Mouse (Mus musculus): ENCODE measurements around the gene Polr2h. TPM values are rescaled to one million over a fixed set of nuclear protein-coding genes. Genes with fewer than 3 reads are reported as not detected.
"Not testable (repeated sequence)": the region's sequence is repeated elsewhere in the genome, so short reads cannot be mapped to it uniquely, and the experiment has no call there.

The Polr2h gene
- polyA plus RNA-seq (2015; fragmentation: Nextera tagmentation; extraction: Ambion mirVana) = 86.3 and 87.9 TPM in 2 replicates

DNA sequence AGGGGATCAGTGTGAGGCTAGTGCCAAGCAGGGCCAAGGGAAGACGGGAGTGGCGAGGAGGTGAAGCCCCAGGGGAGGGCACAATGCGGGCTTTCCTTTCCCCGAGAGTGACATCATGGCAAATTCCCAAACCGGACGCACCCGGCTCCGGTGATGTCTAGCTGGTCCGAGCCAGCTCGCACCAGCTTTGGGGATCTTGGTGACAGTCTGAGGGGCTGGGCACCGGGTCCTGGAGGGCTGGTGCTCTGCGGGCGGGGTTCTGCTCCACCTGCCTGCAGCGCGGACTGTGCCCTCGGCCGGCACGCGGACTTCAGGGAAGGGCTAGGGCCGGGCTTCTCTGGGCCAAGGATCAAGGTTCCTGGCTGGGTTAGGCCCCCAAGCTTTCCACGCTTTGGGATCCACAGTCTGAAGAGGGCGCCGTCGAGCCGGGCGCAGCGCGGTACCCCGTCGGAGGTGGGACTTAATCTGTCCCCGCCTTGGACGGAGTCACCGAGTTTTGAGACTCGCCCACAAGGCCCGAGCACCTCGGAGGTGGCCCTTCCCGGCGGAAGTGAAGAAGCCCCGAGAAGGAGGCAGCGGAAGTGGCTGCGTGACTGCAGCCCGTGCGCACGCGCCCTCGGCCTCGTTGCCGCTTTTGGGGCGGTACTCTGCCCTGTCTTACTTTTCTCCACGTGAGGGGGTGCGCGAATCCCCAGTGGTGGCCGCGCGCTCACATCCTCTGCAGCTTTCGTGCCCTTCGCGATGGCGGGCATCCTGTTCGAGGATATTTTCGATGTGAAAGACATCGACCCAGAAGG lies at the start of gene Polr2h, which contains the start of gene Clcn2:
TSS of gene Polr2h (plus strand) at position 485 of the 797 bp plus-strand sequence.
TSS of gene Clcn2 (minus strand) at position 566 of the 797 bp plus-strand sequence.
- peak within 1 kb of the TSS; percentile 91 for H3K27ac ChIP-seq
- H3K4me3 ChIP-seq (replicated peaks) = peak within 1 kb of the TSS; percentile 72
- peaks cover 31% of the 10 kb centered on the region for H3K36me3 ChIP-seq
- no peaks in the 10 kb centered on the region for H3K9me3 ChIP-seq
- H3K27me3 ChIP-seq = no peaks in the 10 kb centered on the region
- under 1% methylated on average over 62 of the region's 62 CpGs for WGBS
- H3K4me1 ChIP-seq (replicated peaks) = peaks cover 47% of the 10 kb centered on the region
- H3K9ac ChIP-seq (replicated peaks) = peak within 1 kb of the TSS; percentile 82
- peak; percentile 86 for ATAC-seq
- H3K4me2 ChIP-seq (replicated peaks) = peak within 1 kb of the TSS; percentile 91

DNA sequence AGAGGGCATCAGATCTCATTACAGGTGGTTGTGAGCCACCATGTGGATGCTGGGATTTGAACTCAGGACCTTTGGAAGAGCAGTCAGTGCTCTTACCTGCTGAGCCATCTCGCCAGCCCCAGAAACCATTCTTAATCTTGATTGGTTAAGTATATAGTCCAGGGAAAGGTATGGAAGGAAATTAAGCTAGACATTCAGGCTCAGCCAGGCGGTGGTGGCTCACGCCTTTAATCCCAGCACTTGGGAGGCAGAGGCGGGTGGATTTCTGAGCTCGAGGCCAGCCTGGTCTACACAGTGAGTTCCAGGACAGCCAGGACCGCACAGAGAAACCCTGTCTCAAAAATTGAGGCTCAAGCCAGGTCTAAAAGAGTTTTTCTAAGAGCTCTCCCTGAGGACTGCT lies 49.5 kb upstream of the Polr2h start, which contains the start of gene Eif4g1:
TSS of gene Eif4g1 (plus strand) at position 301 of the 400 bp plus-strand sequence.
- not testable (repeated sequence) for H3K4me3 ChIP-seq (replicated peaks); H3K4me1 ChIP-seq (replicated peaks); H3K9ac ChIP-seq (replicated peaks); H3K27ac ChIP-seq; ATAC-seq; H3K4me2 ChIP-seq (replicated peaks); H3K27me3 ChIP-seq; H3K9me3 ChIP-seq
- H3K36me3 ChIP-seq = peaks cover 28% of the 10 kb centered on the region
- WGBS = 93% methylated on average over 3 of the region's 6 CpGs

DNA sequence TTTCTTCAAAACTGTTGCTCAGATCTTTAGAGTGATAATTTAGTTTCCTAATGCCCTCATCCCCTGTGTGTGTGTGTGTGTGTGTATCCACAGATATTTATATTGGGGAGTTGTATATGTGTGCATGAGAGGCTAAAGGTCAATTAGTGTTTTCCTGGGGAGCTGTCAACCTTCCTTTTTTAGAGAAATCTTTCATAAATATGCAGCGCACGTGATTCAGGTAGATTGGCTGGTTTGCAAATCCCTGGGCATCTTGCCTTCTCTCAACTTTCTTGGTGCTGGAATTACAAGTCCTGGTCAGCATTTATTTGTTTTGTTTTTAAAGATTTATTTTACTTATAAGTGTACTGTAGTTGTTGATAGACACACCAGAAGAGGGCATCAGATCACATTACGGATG lies 47.2 kb upstream of the Polr2h start:
- peaks cover 15% of the 10 kb centered on the region for H3K36me3 ChIP-seq
- H3K9me3 ChIP-seq = no peaks in the 10 kb centered on the region
- H3K27ac ChIP-seq = no peak overlapping the region
- 92% methylated on average over 3 of the region's 3 CpGs for WGBS
- no peak overlapping the region for H3K4me3 ChIP-seq (replicated peaks)
- H3K4me1 ChIP-seq (replicated peaks) = peaks cover 23% of the 10 kb centered on the region
- no peak overlapping the region for H3K4me2 ChIP-seq (replicated peaks)
- no peak overlapping the region for H3K9ac ChIP-seq (replicated peaks)
- no peaks in the 10 kb centered on the region for H3K27me3 ChIP-seq
- ATAC-seq = no peak

DNA sequence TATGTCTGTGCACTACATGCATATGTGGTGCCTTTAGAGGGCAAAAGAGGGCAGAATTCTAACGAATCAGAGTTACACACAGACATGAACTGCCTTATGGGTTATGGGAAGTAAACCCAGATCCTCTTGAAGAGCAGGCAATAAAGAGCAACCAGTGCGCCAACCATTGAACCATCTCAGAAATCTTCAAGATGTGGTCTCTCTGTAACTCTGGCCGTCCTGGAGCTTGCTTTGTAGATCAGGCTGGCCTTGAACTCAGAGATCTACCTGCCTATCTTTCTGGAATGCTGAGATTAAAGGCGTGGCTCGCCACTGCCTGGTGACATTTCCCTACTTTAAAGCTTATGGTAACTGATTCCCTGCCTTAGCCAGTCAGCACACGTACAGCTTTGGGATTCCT lies 45.6 kb upstream of the Polr2h start:
- 29% methylated on average over 6 of the region's 6 CpGs for WGBS
- peak overlapping the region; percentile 98 for H3K4me2 ChIP-seq (replicated peaks)
- no peaks in the 10 kb centered on the region for H3K27me3 ChIP-seq
- ATAC-seq = no peak
- H3K4me1 ChIP-seq (replicated peaks) = peaks cover 24% of the 10 kb centered on the region
- H3K9ac ChIP-seq (replicated peaks) = peak overlapping the region; percentile 46; the same call in 1 of the 2 replicates
- peaks cover 26% of the 10 kb centered on the region for H3K36me3 ChIP-seq
- no peaks in the 10 kb centered on the region for H3K9me3 ChIP-seq
- no peak overlapping the region for H3K27ac ChIP-seq
- peak overlapping the region; percentile 98 for H3K4me3 ChIP-seq (replicated peaks)

DNA sequence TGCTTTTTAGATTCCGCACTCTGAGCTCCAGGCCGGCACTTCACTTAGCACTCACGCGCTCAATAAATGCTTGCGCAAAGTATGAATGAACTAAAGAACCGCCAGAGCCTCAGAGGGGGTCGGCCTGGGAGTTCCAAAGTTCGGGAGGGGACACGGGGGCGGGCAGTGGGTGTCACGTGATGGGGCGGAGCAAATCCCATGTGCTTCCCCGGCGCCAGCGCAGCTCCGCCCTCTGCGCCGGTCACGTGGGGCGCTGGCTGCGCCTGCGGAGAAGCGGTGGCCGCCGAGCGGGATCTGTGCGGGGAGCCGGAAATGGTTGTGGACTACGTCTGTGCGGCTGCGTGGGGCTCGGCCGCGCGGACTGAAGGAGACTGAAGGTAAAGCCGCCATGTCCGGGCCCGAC lies 45.0 kb upstream of the Polr2h start:
- ATAC-seq = peak; percentile 98
- WGBS = 0% methylated on average over 31 of the region's 38 CpGs

DNA sequence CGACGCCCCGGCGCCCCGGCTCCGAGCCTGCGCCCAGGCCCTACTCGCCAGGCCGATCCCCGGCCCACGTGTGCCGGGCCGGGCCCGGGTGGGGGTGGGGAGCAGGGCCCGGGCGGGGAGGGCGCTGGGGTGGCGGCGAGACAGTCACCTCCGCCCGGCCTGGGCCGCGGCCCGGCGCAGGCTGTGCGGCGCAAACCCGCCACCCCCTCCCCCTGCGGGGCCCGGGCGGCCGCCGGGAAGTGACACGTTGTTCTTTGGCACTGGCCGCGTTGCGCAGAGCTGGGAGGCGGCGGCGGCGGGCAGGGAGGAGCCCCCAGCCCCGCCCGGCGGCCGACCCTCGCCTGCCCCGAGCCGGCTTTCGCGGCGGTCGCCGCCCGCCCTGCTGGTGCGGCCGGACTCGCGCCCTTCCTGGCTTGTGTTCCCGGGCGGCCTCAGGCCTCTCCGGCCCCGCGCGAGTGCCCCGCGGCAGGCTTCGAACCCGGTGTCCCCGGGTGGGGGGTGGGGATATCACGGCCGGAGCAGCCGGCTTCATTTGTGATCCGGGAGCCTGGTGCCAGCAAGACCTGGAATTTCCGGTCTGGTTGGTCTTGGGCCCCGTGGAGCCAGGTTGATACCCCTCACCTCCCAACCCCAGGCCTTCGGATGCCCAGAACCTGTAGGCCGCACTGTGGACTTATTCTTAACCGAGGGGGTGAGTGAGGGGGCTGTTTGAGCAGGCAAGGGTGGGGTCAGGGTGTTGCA lies 44.3 kb upstream of the Polr2h start:
- peaks cover 24% of the 10 kb centered on the region for H3K4me1 ChIP-seq (replicated peaks)
- peak overlapping the region; percentile 91 for H3K27ac ChIP-seq
- H3K4me2 ChIP-seq (replicated peaks) = peak overlapping the region; percentile 98
- H3K36me3 ChIP-seq = peaks cover 38% of the 10 kb centered on the region
- no peaks in the 10 kb centered on the region for H3K9me3 ChIP-seq
- peak; percentile 35 for ATAC-seq
- no peaks in the 10 kb centered on the region for H3K27me3 ChIP-seq
- H3K4me3 ChIP-seq (replicated peaks) = peak overlapping the region; percentile 98
- 0% methylated on average over 33 of the region's 78 CpGs for WGBS
- peak overlapping the region; percentile 98 for H3K9ac ChIP-seq (replicated peaks)

More for the DNA sequence above, 45.0 kb upstream of the Polr2h start:
- no peaks in the 10 kb centered on the region for H3K27me3 ChIP-seq
- peak overlapping the region; percentile 98 for H3K4me2 ChIP-seq (replicated peaks)
- H3K36me3 ChIP-seq = peaks cover 32% of the 10 kb centered on the region
- peak overlapping the region; percentile 98 for H3K4me3 ChIP-seq (replicated peaks)
- no peaks in the 10 kb centered on the region for H3K9me3 ChIP-seq
- H3K27ac ChIP-seq = peak overlapping the region; percentile 91
- peak overlapping the region; percentile 98 for H3K9ac ChIP-seq (replicated peaks)
- peaks cover 24% of the 10 kb centered on the region for H3K4me1 ChIP-seq (replicated peaks)

DNA sequence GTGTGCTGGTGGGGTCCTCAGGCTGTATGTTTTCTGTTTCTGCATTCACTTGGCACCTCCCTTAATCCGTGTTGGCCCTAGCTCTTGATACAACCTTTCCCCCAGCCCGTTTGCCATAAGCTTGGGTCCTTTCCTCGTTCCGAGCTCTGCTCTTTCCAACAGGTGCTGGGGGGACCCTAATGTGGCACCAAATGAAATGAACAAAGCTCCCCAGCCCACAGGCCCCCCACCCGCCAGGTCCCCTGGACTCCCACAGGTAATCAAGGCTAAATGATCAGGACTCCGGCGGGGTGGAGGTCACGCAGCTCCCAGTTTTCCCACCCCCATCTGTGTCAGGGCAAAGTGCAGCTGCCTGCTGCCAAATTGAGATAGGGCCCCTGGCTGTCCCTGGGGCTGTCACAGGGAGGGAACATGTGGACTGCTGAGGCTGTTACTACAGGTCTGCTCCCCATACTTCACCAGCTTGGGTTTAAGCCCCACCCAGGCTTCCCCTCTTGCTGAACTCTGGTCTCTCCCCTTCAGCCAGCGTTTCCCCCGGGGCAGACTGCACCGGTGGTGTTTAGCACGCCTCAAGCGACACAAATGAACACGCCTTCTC lies 43.7 kb upstream of the Polr2h start:
- ATAC-seq = no peak
- Histone ChIP-seq H3K4me3 (replicated peaks) (peak overlapping the region; percentile 98), H3K36me3 (peaks cover 45% of the 10 kb centered on the region), H3K4me2 (replicated peaks) (peak overlapping the region; percentile 98), H3K27ac (peak overlapping the region; percentile 91; the same call in 1 of the 2 replicates), H3K27me3 (no peaks in the 10 kb centered on the region), H3K9ac (replicated peaks) (peak overlapping the region; percentile 98), H3K9me3 (no peaks in the 10 kb centered on the region), H3K4me1 (replicated peaks) (peaks cover 24% of the 10 kb centered on the region)
- WGBS = 15% methylated on average over 14 of the region's 14 CpGs

DNA sequence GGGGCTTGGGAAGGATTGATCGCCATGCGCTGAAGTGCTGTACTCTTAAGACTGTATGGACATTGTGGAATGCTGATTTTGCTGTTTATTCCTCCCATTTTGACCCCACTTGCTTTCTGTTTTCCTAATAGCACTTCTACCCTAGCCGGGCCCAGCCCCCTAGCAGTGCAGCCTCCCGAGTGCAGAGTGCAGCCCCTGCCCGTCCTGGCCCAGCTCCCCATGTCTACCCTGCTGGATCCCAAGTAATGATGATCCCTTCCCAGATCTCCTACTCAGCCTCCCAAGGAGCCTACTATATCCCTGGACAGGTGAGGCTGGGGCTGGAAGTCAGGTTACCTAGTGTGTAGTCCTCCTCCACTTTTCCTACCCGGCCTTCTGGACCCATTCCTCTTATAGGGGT lies 42.3 kb upstream of the Polr2h start:
- ATAC-seq = no peak
- 0 out of 2 replicates have a peak overlapping the region, but pooled peaks have one; percentile 7 for H3K4me3 ChIP-seq (replicated peaks)
- peaks cover 24% of the 10 kb centered on the region for H3K4me1 ChIP-seq (replicated peaks)
- no peak overlapping the region for H3K27ac ChIP-seq
- 0 out of 2 replicates have a peak overlapping the region, but pooled peaks have one; percentile 98 for H3K9ac ChIP-seq (replicated peaks)
- no peaks in the 10 kb centered on the region for H3K27me3 ChIP-seq
- peaks cover 58% of the 10 kb centered on the region for H3K36me3 ChIP-seq
- H3K9me3 ChIP-seq = no peaks in the 10 kb centered on the region
- 96% methylated on average over 6 of the region's 6 CpGs for WGBS
- H3K4me2 ChIP-seq (replicated peaks) = 0 out of 2 replicates have a peak overlapping the region, but pooled peaks have one; percentile 98

DNA sequence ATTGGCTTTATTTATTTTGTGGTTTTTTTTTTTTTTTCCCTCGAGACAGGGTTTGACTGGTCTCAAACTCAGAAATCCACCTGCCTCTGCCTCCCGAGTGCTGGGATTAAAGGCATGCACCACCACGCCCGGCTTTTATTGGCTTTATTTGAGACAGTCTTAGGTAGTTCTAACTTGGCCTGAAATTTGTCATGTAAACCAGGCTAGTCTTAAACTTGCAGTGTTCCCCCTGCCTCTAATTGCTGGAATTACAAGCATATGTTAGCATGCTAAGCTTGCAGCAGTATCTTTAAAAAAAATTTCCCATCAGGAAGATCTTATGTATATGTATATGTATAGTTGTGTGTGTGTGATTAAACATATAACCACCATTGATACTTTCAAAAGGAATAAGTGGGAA lies 40.8 kb upstream of the Polr2h start:
- H3K9ac ChIP-seq (replicated peaks) = no peak overlapping the region
- no peak overlapping the region for H3K4me3 ChIP-seq (replicated peaks)
- H3K4me1 ChIP-seq (replicated peaks) = peaks cover 24% of the 10 kb centered on the region
- H3K4me2 ChIP-seq (replicated peaks) = no peak overlapping the region
- no peak for ATAC-seq
- H3K27me3 ChIP-seq = no peaks in the 10 kb centered on the region
- no peak overlapping the region for H3K27ac ChIP-seq
- WGBS = 89% methylated on average over 4 of the region's 4 CpGs
- H3K9me3 ChIP-seq = no peaks in the 10 kb centered on the region
- peaks cover 73% of the 10 kb centered on the region for H3K36me3 ChIP-seq

DNA sequence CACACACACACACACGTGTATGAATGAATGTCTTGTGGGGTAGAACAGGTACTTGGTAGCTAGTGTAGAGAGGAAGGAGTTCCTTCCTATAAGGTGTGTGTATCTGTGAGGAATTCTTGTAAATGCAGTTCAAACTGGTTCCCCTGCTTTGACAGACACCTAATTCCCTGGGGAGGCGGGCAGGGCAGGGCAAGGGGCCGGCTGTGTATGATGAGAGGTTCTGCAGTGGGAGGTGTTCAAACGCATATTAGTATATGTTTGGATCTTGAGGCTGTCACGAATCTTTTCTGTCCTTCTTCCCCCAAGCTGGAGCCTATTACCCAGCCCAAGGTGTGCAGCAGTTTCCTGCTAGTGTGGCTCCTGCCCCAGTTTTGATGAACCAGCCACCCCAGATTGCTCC lies 40.1 kb upstream of the Polr2h start:
- Histone ChIP-seq H3K27ac (no peak overlapping the region), H3K4me1 (replicated peaks) (peaks cover 20% of the 10 kb centered on the region), H3K4me3 (replicated peaks) (no peak overlapping the region), H3K9ac (replicated peaks) (no peak overlapping the region), H3K9me3 (no peaks in the 10 kb centered on the region), H3K27me3 (no peaks in the 10 kb centered on the region), H3K36me3 (peaks cover 80% of the 10 kb centered on the region), H3K4me2 (replicated peaks) (no peak overlapping the region)
- 91% methylated on average over 5 of the region's 5 CpGs for WGBS
- ATAC-seq = no peak

DNA sequence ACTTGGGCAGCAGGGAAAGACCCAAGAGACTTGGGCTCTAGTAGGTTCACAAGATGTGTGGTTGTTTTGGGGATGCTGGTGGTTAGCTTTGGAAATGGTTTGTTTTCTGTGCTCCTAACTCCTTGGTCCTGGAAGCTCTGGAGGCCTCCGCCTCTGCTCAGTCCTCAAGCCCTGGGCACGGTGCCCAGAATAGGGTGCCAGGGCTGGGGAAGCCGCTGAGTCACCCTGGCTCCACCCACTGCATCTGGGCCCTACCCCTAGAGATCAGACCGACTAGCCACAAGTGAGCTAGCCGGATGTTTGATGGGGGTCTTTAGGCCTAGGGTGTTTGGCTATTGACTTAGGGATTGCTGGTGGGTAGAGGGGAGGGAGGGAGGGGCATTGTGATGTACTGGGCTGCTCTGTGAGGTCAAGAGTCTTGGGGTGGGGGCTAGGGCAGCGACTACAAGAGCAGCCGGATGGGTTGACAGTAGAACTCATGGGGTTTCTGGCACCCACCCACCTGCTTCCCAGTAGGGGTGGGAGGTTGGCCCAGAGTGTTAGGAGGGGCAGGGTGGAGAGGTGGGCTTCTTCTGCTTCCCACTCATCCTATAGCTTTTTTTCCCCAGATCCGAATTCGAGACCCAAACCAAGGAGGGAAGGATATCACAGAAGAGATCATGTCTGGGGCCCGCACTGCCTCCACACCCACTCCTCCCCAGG lies 39.3 kb upstream of the Polr2h start:
- no peaks in the 10 kb centered on the region for H3K9me3 ChIP-seq
- no peak overlapping the region for H3K9ac ChIP-seq (replicated peaks)
- H3K4me2 ChIP-seq (replicated peaks) = no peak overlapping the region
- WGBS = 86% methylated on average over 10 of the region's 10 CpGs
- H3K27me3 ChIP-seq = no peaks in the 10 kb centered on the region
- peaks cover 20% of the 10 kb centered on the region for H3K4me1 ChIP-seq (replicated peaks)
- ATAC-seq = no peak
- H3K4me3 ChIP-seq (replicated peaks) = no peak overlapping the region
- no peak overlapping the region for H3K27ac ChIP-seq
- H3K36me3 ChIP-seq = peaks cover 88% of the 10 kb centered on the region

Data from midbrain, embryonic 13.5 days (tissue).